Mouse (Mus musculus) liver, embryonic 14.5 days (tissue): ENCODE results near the gene Fam193a.

Experiments used
- CTCF ChIP-seq: IDR thresholded peaks from 2 replicates; pipeline ENCODE4 v1.5.1; 2016; ENCODE audit warnings: antibody characterized with exemption, low read depth, control low read depth
- EP300 ChIP-seq: IDR thresholded peaks from 2 replicates; pipeline ENCODE4 v1.6.1; 2016; ENCODE audit warnings: antibody characterized with exemption, low read depth

DNA sequence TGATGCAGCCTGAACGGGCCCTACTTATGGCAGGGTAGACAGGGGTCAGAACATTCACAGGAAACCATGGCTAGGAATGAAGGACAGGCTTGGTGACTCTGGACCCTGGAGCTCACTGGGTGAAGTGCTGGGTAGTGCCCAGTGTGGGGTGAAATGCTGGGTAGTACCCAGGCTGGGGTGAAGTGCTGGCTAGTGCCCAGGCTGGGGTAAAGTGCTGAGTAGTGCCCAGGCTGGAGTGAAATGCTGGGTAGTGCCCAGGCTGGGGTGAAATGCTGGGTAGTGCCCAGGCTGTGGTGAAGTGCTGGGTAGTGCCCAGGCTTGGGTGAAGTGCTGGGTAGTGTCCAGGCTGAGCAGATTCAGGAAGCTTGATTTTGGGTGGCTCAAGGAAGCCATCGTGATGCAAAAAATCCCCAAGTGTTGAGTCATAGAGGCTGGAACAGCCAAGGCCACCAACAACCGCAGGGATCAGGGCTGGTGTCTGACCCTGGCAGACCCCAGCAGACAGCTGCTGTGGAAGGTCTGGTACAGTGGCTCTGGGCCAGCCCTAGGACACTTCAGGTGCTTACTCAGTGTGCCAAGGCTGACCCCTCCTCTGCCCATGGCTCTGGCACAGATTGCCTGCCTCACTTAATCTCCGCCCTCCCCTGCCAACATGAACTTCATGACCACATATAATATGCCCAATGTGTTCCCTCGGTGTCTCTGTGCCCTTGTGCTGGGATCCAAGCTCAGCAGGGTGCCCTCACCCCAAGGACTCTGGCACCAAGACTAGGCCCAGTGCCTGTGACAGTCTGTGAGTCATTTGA, 165.2 kb downstream of the Fam193a start:
- TF ChIP-seq CTCF (no peak), EP300 (no peak)
